Mouse (Mus musculus) small intestine, adult 2 months (tissue): Measurements from ENCODE around the gene Pipox. TPM values are rescaled to one million over a fixed set of nuclear protein-coding genes. Genes with fewer than 3 reads are reported as not detected.

Experiments used
- H3K27ac ChIP-seq: fragments of 200-500 bp; 2 replicates; pipeline ENCODE4 v1.5.1; 2012; ENCODE audit warnings: low read depth, low read length, control low read depth, inconsistent platforms; ENCODE audit not compliant: insufficient read depth
- H3K27me3 ChIP-seq: fragments of 200-500 bp; 2 replicates; pipeline ENCODE4 v1.6.1; 2012; ENCODE audit warnings: mild to moderate bottlenecking, moderate library complexity, low read length, inconsistent platforms; ENCODE audit not compliant: control insufficient read depth, insufficient read depth
- H3K36me3 ChIP-seq: fragments of 200-500 bp; 2 replicates; pipeline ENCODE4 v1.6.1; 2012; ENCODE audit warnings: mild to moderate bottlenecking, low read length, control low read depth, inconsistent platforms; ENCODE audit not compliant: control insufficient read depth, insufficient read depth
- H3K4me1 ChIP-seq: fragments of 200-500 bp; 2 replicates; pipeline ENCODE4 v1.6.1; 2012; ENCODE audit warnings: low read length, inconsistent platforms, mixed read lengths; ENCODE audit not compliant: control insufficient read depth, insufficient read depth, insufficient read length
- H3K4me3 ChIP-seq: fragments of 200-500 bp; 2 replicates; pipeline ENCODE4 v1.5.1; 2012; ENCODE audit warnings: low read depth, mild to moderate bottlenecking, control low read depth, inconsistent platforms, low read length, moderate library complexity
- CTCF ChIP-seq: fragments of 200-500 bp; IDR thresholded peaks from 2 replicates; pipeline ENCODE4 v1.5.1; 2012; ENCODE audit warnings: low read depth, mild to moderate bottlenecking, control low read depth, inconsistent platforms, low read length, moderate library complexity, mixed read lengths; ENCODE audit not compliant: insufficient replicate concordance, insufficient read length; ENCODE audit errors: extremely low read depth
- POLR2A ChIP-seq: fragments of 200-500 bp; IDR thresholded peaks from 2 replicates; pipeline ENCODE4 v1.6.1; 2012; ENCODE audit warnings: low read depth, mild to moderate bottlenecking, control low read depth, inconsistent platforms, low read length, moderate library complexity
- WGBS: fragments of 180-500 bp; shearing (Covaris S2); methylation state at CpG from one replicate; pipeline ENCODE4 v1.1.7; 2018; 5-methylcytosine and 5-hydroxymethylcytosine counted together
- polyA plus RNA-seq: library from polyadenylated mRNA; depleted of rRNA; stranded (reverse); fragments of >200 nt; gene quantifications from 2 replicates; pipeline ENCODE4 v1.2.3, GENCODE M21; 2012

Gene Pipox
- polyA plus RNA-seq, 1 experiment: 13.8 TPM

DNA sequence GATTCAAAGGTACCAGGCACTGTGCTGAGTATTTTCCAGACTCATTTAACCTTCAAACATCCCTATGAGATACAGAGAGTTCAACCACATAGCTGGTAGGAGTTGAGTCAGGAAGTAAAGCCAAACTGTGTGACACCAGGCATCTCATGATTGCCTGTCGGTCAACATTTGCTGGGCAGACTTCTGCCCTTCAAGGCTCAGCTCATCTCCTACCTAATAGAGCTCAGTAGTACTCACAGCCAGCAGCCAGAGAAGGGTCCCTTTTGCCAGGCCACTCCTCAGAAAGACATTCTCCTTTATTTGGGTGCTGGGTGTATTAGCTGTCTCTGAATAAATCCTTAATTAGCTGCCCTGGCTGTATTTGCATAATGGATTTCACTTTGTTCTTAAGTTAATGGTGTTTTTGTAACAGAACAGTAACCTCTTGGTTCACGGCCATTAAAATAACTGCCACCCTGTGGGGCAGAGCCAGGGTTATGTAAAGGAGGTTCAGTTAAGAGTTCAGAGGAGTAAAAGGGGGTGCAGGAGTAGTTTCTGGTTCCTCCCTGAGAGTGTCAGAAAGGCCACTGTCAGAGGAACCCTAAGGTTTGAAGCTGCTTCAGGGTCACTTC lies 3.1 kb downstream of the Pipox start:
- Histone ChIP-seq H3K27me3 (no peaks in the 10 kb centered on the region), H3K36me3 (peaks cover 4% of the 10 kb centered on the region), H3K4me1 (peaks cover 20% of the 10 kb centered on the region), H3K4me3 (no peak overlapping the region), H3K27ac (no peak overlapping the region)
- TF ChIP-seq POLR2A (no peak), CTCF (no peak)
- WGBS: 81% methylated on average over 2 of the region's 2 CpGs

DNA sequence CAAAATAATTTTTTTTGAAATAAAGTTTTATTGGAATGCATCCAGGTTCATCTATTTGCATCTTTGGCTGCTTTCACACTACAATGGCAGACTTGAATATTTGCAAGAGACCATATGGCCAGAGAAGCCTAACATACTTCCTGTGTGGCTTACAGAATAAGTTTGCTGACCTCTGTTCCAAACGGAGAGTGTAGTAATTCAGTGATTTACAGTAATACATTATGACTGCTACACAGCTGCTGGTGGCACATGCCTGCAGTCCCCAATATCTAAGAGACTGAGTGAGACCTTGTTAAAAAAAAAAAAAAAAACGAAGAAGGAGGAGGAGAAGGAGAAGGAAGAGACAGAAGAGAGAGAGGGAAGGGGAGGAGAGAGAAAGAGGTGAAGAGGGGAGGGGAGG lies 4.4 kb downstream of the Pipox start:
- 27% methylated on average over 1 of the region's 2 CpGs for WGBS
- H3K27me3 ChIP-seq: no peaks in the 10 kb centered on the region
- peaks cover 18% of the 10 kb centered on the region for H3K4me1 ChIP-seq

DNA sequence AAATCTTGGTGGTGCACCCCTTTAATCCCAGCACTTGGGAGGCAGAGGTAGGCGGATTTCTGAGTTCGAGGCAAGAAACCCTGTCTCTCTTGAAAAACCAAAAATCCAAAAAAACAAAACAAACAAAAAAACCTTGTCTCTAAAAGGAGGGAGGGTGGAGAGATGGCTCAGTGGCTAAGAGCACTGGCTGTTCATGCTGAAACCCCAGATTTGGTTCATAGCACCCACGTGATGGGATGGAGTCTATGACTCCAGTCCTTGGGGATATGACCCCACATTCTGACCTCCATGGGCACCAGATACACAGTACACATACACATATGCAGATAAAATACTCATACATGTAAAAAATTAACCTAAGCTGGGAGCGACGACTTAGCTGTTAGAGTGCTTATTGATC lies 5.0 kb downstream of the Pipox start:
- H3K36me3 ChIP-seq: peaks cover 4% of the 10 kb centered on the region
- no peak overlapping the region for H3K4me3 ChIP-seq
- WGBS: 81% methylated on average over 5 of the region's 5 CpGs
- no peak overlapping the region for H3K27ac ChIP-seq
- TF ChIP-seq POLR2A (no peak), CTCF (no peak)
- no peaks in the 10 kb centered on the region for H3K27me3 ChIP-seq
- H3K4me1 ChIP-seq: peaks cover 18% of the 10 kb centered on the region; the same call in 1 of the 2 replicates

More for the DNA sequence above, 4.4 kb downstream of the Pipox start:
- TF ChIP-seq POLR2A: no peak
- TF ChIP-seq CTCF: no peak
- H3K36me3 ChIP-seq: peaks cover 4% of the 10 kb centered on the region
- H3K4me3 ChIP-seq: no peak overlapping the region
- H3K27ac ChIP-seq: no peak overlapping the region

DNA sequence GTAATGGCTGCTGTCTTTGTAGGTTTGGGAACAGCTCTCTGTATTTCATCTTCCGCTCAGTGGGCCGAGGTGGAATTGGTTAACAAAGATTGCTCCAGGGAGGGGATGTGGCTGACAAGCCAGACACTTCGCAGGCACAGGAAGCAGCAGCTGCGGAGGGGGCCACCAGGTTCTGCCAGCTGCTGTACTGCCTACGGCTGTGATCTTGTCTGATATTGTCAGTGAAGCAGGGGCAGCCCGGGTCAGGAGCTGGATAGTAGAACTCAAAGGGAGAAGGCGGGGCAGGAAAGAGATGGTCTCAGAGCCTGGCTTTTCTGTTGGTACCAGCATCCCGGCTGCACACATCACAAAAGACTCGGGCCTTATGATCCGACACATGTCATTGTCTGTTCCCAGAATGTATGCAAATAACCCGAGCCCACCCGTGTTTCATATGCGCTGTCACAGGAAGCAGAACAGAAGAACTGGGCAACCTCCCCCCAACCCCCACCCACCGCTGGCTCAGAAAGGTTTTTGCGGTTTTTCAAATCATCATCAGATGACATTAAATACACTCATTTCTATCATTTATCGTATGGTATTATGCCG lies 6.4 kb downstream of the Pipox start:
- no peaks in the 10 kb centered on the region for H3K27me3 ChIP-seq
- no peak for TF ChIP-seq POLR2A
- no peak for TF ChIP-seq CTCF
- H3K27ac ChIP-seq: no peak overlapping the region
- no peak overlapping the region for H3K4me3 ChIP-seq
- H3K36me3 ChIP-seq: peaks cover 4% of the 10 kb centered on the region
- WGBS: 59% methylated on average over 17 of the region's 17 CpGs
- H3K4me1 ChIP-seq: peaks cover 6% of the 10 kb centered on the region; the same call in 1 of the 2 replicates

DNA sequence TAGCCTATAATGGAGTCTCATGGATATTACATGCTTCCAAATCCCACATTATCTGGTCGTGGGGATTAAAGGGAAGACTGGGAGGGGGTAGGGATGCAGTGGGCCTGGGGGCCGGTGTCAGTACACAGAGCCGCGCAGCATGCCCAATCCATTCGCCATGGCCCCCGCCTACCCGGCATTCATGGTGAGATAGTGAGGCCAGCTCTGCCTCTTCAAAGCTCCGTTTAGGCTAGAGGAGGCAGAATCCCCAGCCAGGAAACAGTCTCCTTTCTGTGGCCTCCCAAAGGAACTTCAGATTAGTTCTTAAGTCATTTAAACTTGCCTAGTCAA lies 8.7 kb downstream of the Pipox start:
- Histone ChIP-seq H3K27ac (no peak overlapping the region), H3K4me1 (peaks cover 6% of the 10 kb centered on the region; the same call in 1 of the 2 replicates), H3K27me3 (no peaks in the 10 kb centered on the region), H3K36me3 (peaks cover 4% of the 10 kb centered on the region; the same call in 1 of the 2 replicates), H3K4me3 (no peak overlapping the region)
- TF ChIP-seq CTCF (no peak), POLR2A (no peak)
- 68% methylated on average over 8 of the region's 8 CpGs for WGBS

DNA sequence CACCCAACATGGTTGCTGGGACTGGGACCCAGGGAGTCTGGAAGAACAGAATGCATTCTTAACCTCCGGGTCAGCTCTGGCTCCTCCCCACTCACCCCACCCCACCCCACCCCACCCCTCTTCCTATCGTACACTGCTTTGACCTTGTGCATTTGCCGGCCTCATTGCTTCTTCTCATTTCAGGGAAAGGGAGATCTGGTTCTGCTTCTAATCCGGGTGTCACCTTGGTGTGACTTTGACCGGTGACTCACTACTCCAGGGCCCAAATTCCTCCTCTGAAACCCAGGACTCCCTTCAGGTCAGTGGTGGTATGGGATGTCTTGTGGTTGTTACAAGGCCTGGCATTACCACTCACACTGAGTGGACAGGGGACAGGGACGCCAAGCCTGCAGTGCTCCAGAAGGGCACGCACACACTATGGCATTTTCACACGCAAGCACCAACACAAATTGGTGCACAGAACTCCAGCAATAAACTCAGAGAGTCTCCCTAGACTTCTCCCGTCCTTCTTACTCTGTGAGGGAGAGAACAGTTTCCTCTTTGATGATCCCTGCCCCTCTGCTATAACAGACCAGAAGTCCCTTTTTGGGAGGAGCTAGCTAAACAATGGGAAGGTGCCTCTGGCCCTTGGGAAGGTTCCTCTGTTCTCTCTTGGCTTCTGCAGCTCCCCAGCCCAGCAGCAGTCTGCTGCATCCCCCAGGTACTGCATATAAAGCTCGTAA lies 9.2 kb downstream of the Pipox start:
- H3K36me3 ChIP-seq: peaks cover 4% of the 10 kb centered on the region; the same call in 1 of the 2 replicates
- 43% methylated on average over 10 of the region's 10 CpGs for WGBS
- H3K27ac ChIP-seq: no peak overlapping the region
- no peaks in the 10 kb centered on the region for H3K27me3 ChIP-seq
- no peak overlapping the region for H3K4me3 ChIP-seq
- H3K4me1 ChIP-seq: peaks cover 6% of the 10 kb centered on the region; the same call in 1 of the 2 replicates
- no peak for TF ChIP-seq CTCF
- TF ChIP-seq POLR2A: no peak

DNA sequence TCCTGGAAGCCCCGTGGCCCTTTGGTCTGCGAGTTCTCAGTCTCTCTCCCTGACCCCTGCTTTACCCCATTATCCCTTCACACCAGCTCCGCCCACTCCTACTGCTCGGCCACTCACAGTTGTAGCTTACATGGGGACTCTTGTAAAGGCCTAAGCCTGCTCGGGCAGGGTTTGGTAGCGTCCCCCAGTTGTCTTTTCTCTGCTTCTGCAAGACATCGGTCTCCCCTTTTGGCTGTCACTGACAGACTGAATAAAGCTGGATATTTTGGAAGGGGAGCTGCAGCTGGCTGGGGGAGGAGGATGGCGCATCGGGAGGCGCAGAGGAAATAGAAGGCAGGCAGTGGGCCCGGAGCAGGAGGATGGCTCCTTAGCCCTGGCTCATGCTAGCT lies 17.1 kb downstream of the Pipox start:
- Histone ChIP-seq H3K36me3 (no peaks in the 10 kb centered on the region), H3K27ac (no peak overlapping the region), H3K4me3 (no peak overlapping the region), H3K4me1 (no peaks in the 10 kb centered on the region), H3K27me3 (no peaks in the 10 kb centered on the region)
- TF ChIP-seq POLR2A (no peak), CTCF (no peak)
- 74% methylated on average over 11 of the region's 11 CpGs for WGBS
